Mouse (Mus musculus): ENCODE results near the gene Olfr804. TPM values are rescaled to one million over a fixed set of nuclear protein-coding genes. Genes with fewer than 3 reads are reported as not detected.

Olfr804 gene
- total RNA-seq (2015; ENCODE audit: low replicate concordance) (not detected in 2 replicates), total RNA-seq (2017; ENCODE audit: low replicate concordance) (not detected in 2 replicates)

GRCm38 (mm10) chr10:129702910-129703309 is at the start of gene Olfr804:
Gene Olfr804, plus strand, starts transcription at chr10:129703210.
- ATAC-seq (replicated peaks; ENCODE audit: low FRiP score, poor library complexity, severe bottlenecking): no peak

- ATAC-seq (replicated peaks; ENCODE audit: low FRiP score, poor library complexity, severe bottlenecking): no peak
These were observed 45.6 kb upstream of the Olfr804 start, which contains the start of gene Olfr800 for GRCm38 (mm10) chr10:129657394-129657793. Gene Olfr800, plus strand, starts transcription at chr10:129657694.

- ATAC-seq (replicated peaks; ENCODE audit: low FRiP score, poor library complexity, severe bottlenecking): no peak
These were observed 29.2 kb upstream of the Olfr804 start, which contains the start of gene Olfr801 for GRCm38 (mm10) chr10:129673765-129674164. Gene Olfr801, minus strand, starts transcription at chr10:129673865.

GRCm38 (mm10) chr10:129688069-129688468 is 14.9 kb upstream of the Olfr804 start, which contains the start of gene Olfr802:
Gene Olfr802, minus strand, starts transcription at chr10:129688169.
- ATAC-seq (replicated peaks; ENCODE audit: low FRiP score, poor library complexity, severe bottlenecking): no peak

- ATAC-seq (replicated peaks; ENCODE audit: low FRiP score, poor library complexity, severe bottlenecking): no peak
These were observed 8.8 kb upstream of the Olfr804 start, which contains the start of gene Olfr803 for GRCm38 (mm10) chr10:129694186-129694585. Gene Olfr803, minus strand, starts transcription at chr10:129694286.

GRCm38 (mm10) chr10:129729275-129729674 is 26.3 kb downstream of the Olfr804 start, which contains the start of gene Olfr805:
Gene Olfr805, minus strand, starts transcription at chr10:129729375.
- ATAC-seq (replicated peaks; ENCODE audit: low FRiP score, poor library complexity, severe bottlenecking): no peak

GRCm38 (mm10) chr10:129741821-129742220 is 38.8 kb downstream of the Olfr804 start, which contains the start of gene Olfr806:
Gene Olfr806, minus strand, starts transcription at chr10:129741921.
- no peak for ATAC-seq (replicated peaks; ENCODE audit: low FRiP score, poor library complexity, severe bottlenecking)

GRCm38 (mm10) chr10:129757693-129758092 is 54.7 kb downstream of the Olfr804 start, which contains the start of gene Olfr807:
Gene Olfr807, minus strand, starts transcription at chr10:129757793.
- ATAC-seq (replicated peaks; ENCODE audit: low FRiP score, poor library complexity, severe bottlenecking): no peak

Other genes with a start within 250 kb of the Olfr804 start
- gene Olfr787, start 241.3 kb upstream of the Olfr804 start, total RNA-seq (2015; ENCODE audit: low replicate concordance): not detected in 2 replicates
- not detected in 2 replicates for gene Olfr787, start 241.3 kb upstream of the Olfr804 start, total RNA-seq (2017; ENCODE audit: low replicate concordance)
- gene Olfr788, start 232.2 kb upstream of the Olfr804 start, total RNA-seq (2015; ENCODE audit: low replicate concordance): not detected in 2 replicates
- not detected in 2 replicates for gene Olfr788, start 232.2 kb upstream of the Olfr804 start, total RNA-seq (2017; ENCODE audit: low replicate concordance)
- gene Olfr789, start 218.5 kb upstream of the Olfr804 start, total RNA-seq (2015; ENCODE audit: low replicate concordance): not detected in 2 replicates
- gene Olfr789, start 218.5 kb upstream of the Olfr804 start, total RNA-seq (2017; ENCODE audit: low replicate concordance): not detected in 2 replicates
- not detected in 2 replicates for gene Olfr790, start 204.7 kb upstream of the Olfr804 start, total RNA-seq (2015; ENCODE audit: low replicate concordance)
- gene Olfr790, start 204.7 kb upstream of the Olfr804 start, total RNA-seq (2017; ENCODE audit: low replicate concordance): not detected in 2 replicates
- gene Olfr791, start 181.4 kb upstream of the Olfr804 start, total RNA-seq (2015; ENCODE audit: low replicate concordance): not detected in 2 replicates
- not detected in 2 replicates for gene Olfr791, start 181.4 kb upstream of the Olfr804 start, total RNA-seq (2017; ENCODE audit: low replicate concordance)
- gene Olfr792, start 164.0 kb upstream of the Olfr804 start, total RNA-seq (2015; ENCODE audit: low replicate concordance): not detected in 2 replicates
- not detected in 2 replicates for gene Olfr792, start 164.0 kb upstream of the Olfr804 start, total RNA-seq (2017; ENCODE audit: low replicate concordance)
- gene Olfr794, start 135.6 kb upstream of the Olfr804 start, total RNA-seq (2015; ENCODE audit: low replicate concordance): not detected in 2 replicates
- not detected in 2 replicates for gene Olfr794, start 135.6 kb upstream of the Olfr804 start, total RNA-seq (2017; ENCODE audit: low replicate concordance)
- gene Olfr796, start 90.6 kb upstream of the Olfr804 start, total RNA-seq (2015; ENCODE audit: low replicate concordance): not detected in 2 replicates
- not detected in 2 replicates for gene Olfr796, start 90.6 kb upstream of the Olfr804 start, total RNA-seq (2017; ENCODE audit: low replicate concordance)
- gene Olfr798, start 75.3 kb upstream of the Olfr804 start, total RNA-seq (2015; ENCODE audit: low replicate concordance): not detected in 2 replicates
- gene Olfr798, start 75.3 kb upstream of the Olfr804 start, total RNA-seq (2017; ENCODE audit: low replicate concordance): not detected in 2 replicates
- gene Olfr799, start 65.7 kb upstream of the Olfr804 start, total RNA-seq (2015; ENCODE audit: low replicate concordance): not detected in 2 replicates
- gene Olfr799, start 65.7 kb upstream of the Olfr804 start, total RNA-seq (2017; ENCODE audit: low replicate concordance): not detected in 2 replicates
- not detected in 2 replicates for gene Olfr800, start 45.5 kb upstream of the Olfr804 start, total RNA-seq (2015; ENCODE audit: low replicate concordance)
- gene Olfr800, start 45.5 kb upstream of the Olfr804 start, total RNA-seq (2017; ENCODE audit: low replicate concordance): not detected in 2 replicates
- not detected in 2 replicates for gene Olfr801, start 29.3 kb upstream of the Olfr804 start, total RNA-seq (2015; ENCODE audit: low replicate concordance)
- not detected in 2 replicates for gene Olfr801, start 29.3 kb upstream of the Olfr804 start, total RNA-seq (2017; ENCODE audit: low replicate concordance)
- gene Olfr802, start 15.0 kb upstream of the Olfr804 start, total RNA-seq (2015; ENCODE audit: low replicate concordance): not detected in 2 replicates
- gene Olfr802, start 15.0 kb upstream of the Olfr804 start, total RNA-seq (2017; ENCODE audit: low replicate concordance): not detected in 2 replicates
- not detected in 2 replicates for gene Olfr803, start 8.9 kb upstream of the Olfr804 start, total RNA-seq (2015; ENCODE audit: low replicate concordance)
- not detected in 2 replicates for gene Olfr803, start 8.9 kb upstream of the Olfr804 start, total RNA-seq (2017; ENCODE audit: low replicate concordance)
- gene Olfr805, start 26.2 kb downstream of the Olfr804 start, total RNA-seq (2015; ENCODE audit: low replicate concordance): not detected in 2 replicates
- gene Olfr805, start 26.2 kb downstream of the Olfr804 start, total RNA-seq (2017; ENCODE audit: low replicate concordance): not detected in 2 replicates
- not detected in 2 replicates for gene Olfr806, start 38.7 kb downstream of the Olfr804 start, total RNA-seq (2015; ENCODE audit: low replicate concordance)
- gene Olfr806, start 38.7 kb downstream of the Olfr804 start, total RNA-seq (2017; ENCODE audit: low replicate concordance): not detected in 2 replicates
- gene Olfr807, start 54.6 kb downstream of the Olfr804 start, total RNA-seq (2015; ENCODE audit: low replicate concordance): not detected in 2 replicates
- gene Olfr807, start 54.6 kb downstream of the Olfr804 start, total RNA-seq (2017; ENCODE audit: low replicate concordance): not detected in 2 replicates
- gene Olfr808, start 62.3 kb downstream of the Olfr804 start, total RNA-seq (2015; ENCODE audit: low replicate concordance): not detected in 2 replicates
- gene Olfr808, start 62.3 kb downstream of the Olfr804 start, total RNA-seq (2017; ENCODE audit: low replicate concordance): not detected in 2 replicates
- gene Olfr809, start 71.4 kb downstream of the Olfr804 start, total RNA-seq (2015; ENCODE audit: low replicate concordance): not detected in 2 replicates
- not detected in 2 replicates for gene Olfr809, start 71.4 kb downstream of the Olfr804 start, total RNA-seq (2017; ENCODE audit: low replicate concordance)
- not detected in 2 replicates for gene Olfr810, start 91.7 kb downstream of the Olfr804 start, total RNA-seq (2015; ENCODE audit: low replicate concordance)
- gene Olfr810, start 91.7 kb downstream of the Olfr804 start, total RNA-seq (2017; ENCODE audit: low replicate concordance): not detected in 2 replicates
- not detected in 2 replicates for gene Olfr811, start 101.2 kb downstream of the Olfr804 start, total RNA-seq (2015; ENCODE audit: low replicate concordance)
- not detected in 2 replicates for gene Olfr811, start 101.2 kb downstream of the Olfr804 start, total RNA-seq (2017; ENCODE audit: low replicate concordance)
- gene Olfr812, start 142.9 kb downstream of the Olfr804 start, total RNA-seq (2015; ENCODE audit: low replicate concordance): not detected in 2 replicates
- gene Olfr812, start 142.9 kb downstream of the Olfr804 start, total RNA-seq (2017; ENCODE audit: low replicate concordance): not detected in 2 replicates
- not detected in 2 replicates for gene Olfr813, start 152.2 kb downstream of the Olfr804 start, total RNA-seq (2015; ENCODE audit: low replicate concordance)
- not detected in 2 replicates for gene Olfr813, start 152.2 kb downstream of the Olfr804 start, total RNA-seq (2017; ENCODE audit: low replicate concordance)
- not detected in 2 replicates for gene Olfr814, start 176.6 kb downstream of the Olfr804 start, total RNA-seq (2015; ENCODE audit: low replicate concordance)
- not detected in 2 replicates for gene Olfr814, start 176.6 kb downstream of the Olfr804 start, total RNA-seq (2017; ENCODE audit: low replicate concordance)
- not detected in 2 replicates for gene Olfr815, start 202.7 kb downstream of the Olfr804 start, total RNA-seq (2015; ENCODE audit: low replicate concordance)
- gene Olfr815, start 202.7 kb downstream of the Olfr804 start, total RNA-seq (2017; ENCODE audit: low replicate concordance): not detected in 2 replicates
- not detected in 2 replicates for gene Olfr816, start 212.4 kb downstream of the Olfr804 start, total RNA-seq (2015; ENCODE audit: low replicate concordance)
- gene Olfr816, start 212.4 kb downstream of the Olfr804 start, total RNA-seq (2017; ENCODE audit: low replicate concordance): not detected in 2 replicates
- not detected in 2 replicates for gene Olfr818, start 245.9 kb downstream of the Olfr804 start, total RNA-seq (2015; ENCODE audit: low replicate concordance)
- not detected in 2 replicates for gene Olfr818, start 245.9 kb downstream of the Olfr804 start, total RNA-seq (2017; ENCODE audit: low replicate concordance)

Data from erythroid progenitor cell, adult 5-6 weeks (primary cell).